Mouse (Mus musculus) stomach, postnatal 0 days (tissue): ENCODE measurements at regions not wholly inside any gene's neighbourhood (a gene's known extent, or its start where the extent isn't known, plus 50 kb on each side); places are given as distances from the start of the nearest gene placed in this dataset.

Source experiments
- ATAC-seq: fragments of 200-750 bp; cut with Nextera tagmentation; 2 replicates; pipeline ENCODE4 v1.8.0; 2017; ENCODE audit not compliant: low FRiP score, low TSS enrichment
- DNase-seq: peaks from one replicate; pipeline ENCODE4 v3.0.0-alpha.2; 2016; ENCODE audit warnings: low spot score
- H3K27ac ChIP-seq: fragments of 300-500 bp; sonication (generic); replicated peaks from 2 replicates; pipeline ENCODE4 v1.5.1; 2014; ENCODE audit warnings: mild to moderate bottlenecking, control low read depth
- H3K27me3 ChIP-seq: fragments of 300-500 bp; sonication (generic); 2 replicates; pipeline ENCODE4 v1.6.1; 2014; ENCODE audit warnings: low read length; ENCODE audit not compliant: control insufficient read depth, insufficient read depth
- H3K36me3 ChIP-seq: fragments of 300-500 bp; sonication (generic); 2 replicates; pipeline ENCODE4 v1.6.1; 2014; ENCODE audit warnings: low read length, mixed read lengths; ENCODE audit not compliant: control insufficient read depth, insufficient read depth
- H3K4me1 ChIP-seq: fragments of 300-500 bp; sonication (generic); replicated peaks from 2 replicates; pipeline ENCODE4 v1.6.1; 2014; ENCODE audit warnings: antibody characterized with exemption; ENCODE audit not compliant: control insufficient read depth, insufficient read depth
- H3K4me2 ChIP-seq: fragments of 300-500 bp; sonication (generic); replicated peaks from 2 replicates; pipeline ENCODE4 v1.6.1; 2014; ENCODE audit warnings: low read depth, mild to moderate bottlenecking, control low read depth, moderate library complexity
- H3K4me3 ChIP-seq: fragments of 300-500 bp; sonication (generic); 2 replicates; pipeline ENCODE4 v1.5.1; 2014; ENCODE audit warnings: low read depth, low read length, control low read depth
- H3K9ac ChIP-seq: fragments of 300-500 bp; sonication (generic); 2 replicates; pipeline ENCODE4 v1.6.1; 2014; ENCODE audit warnings: mild to moderate bottlenecking, low read length, control low read depth, mixed read lengths
- H3K9me3 ChIP-seq: fragments of 300-500 bp; sonication (generic); 2 replicates; pipeline ENCODE4 v1.6.1; 2016; ENCODE audit warnings: low read length; ENCODE audit not compliant: control insufficient read depth
- CTCF ChIP-seq: IDR thresholded peaks from 2 replicates; pipeline ENCODE4 v1.5.1; 2016; ENCODE audit warnings: antibody characterized with exemption, low read depth, mild to moderate bottlenecking, moderate library complexity
- EP300 ChIP-seq: optimal IDR thresholded peaks from 2 replicates; pipeline ENCODE3; 2016; ENCODE audit warnings: antibody characterized with exemption
- WGBS: fragments of 180-500 bp; shearing (Covaris S2); extraction: QIAGEN DNeasy Blood & Tissue Kit; methylation state at CpG from one replicate; pipeline ENCODE4 v1.1.7; 2014; 5-methylcytosine and 5-hydroxymethylcytosine counted together

- H3K27me3 ChIP-seq, result no peaks in the 10 kb centered on the region
- no peak overlapping the region for H3K4me3 ChIP-seq
- 86% methylated on average over 2 of the region's 2 CpGs for WGBS
- H3K27ac ChIP-seq, result no peak overlapping the region
- no peak for ATAC-seq
- no peak overlapping the region for H3K9ac ChIP-seq
- no peak for TF ChIP-seq CTCF
- TF ChIP-seq EP300, result no peak
- DNase-seq, result no peak
- H3K36me3 ChIP-seq, result no peaks in the 10 kb centered on the region
- no peaks in the 10 kb centered on the region for H3K4me1 ChIP-seq
- no peaks in the 10 kb centered on the region for H3K9me3 ChIP-seq
- H3K4me2 ChIP-seq, result no peak overlapping the region
These were observed 2494.3 kb upstream of the Gm7489 start for GRCm38 (mm10) chr15:51390383-51390782.

DNA sequence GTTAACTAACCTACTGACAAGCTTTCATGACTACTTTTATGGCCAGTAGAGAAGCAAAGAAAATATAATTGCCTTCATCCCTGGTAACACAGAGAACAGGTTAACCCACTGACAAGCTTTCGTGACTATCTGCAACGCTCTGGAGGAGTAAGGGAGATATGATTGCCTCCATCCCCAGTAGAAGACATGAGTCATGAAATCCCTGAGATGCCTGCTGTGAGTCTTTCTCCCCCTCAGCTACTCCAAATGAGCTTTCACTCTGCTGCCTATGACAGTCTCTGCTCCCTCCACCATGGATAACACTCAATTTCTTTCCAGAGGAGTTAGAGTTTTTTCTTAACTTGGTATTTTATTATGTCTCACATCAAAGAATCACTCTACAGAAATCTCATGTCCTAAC is 2493.4 kb upstream of the Gm7489 start:
- no peaks in the 10 kb centered on the region for H3K9me3 ChIP-seq
- no peaks in the 10 kb centered on the region for H3K4me1 ChIP-seq
- no peak for TF ChIP-seq EP300
- no peak for TF ChIP-seq CTCF
- WGBS, result 90% methylated on average over 2 of the region's 2 CpGs
- H3K4me2 ChIP-seq, result no peak overlapping the region
- no peaks in the 10 kb centered on the region for H3K27me3 ChIP-seq
- no peaks in the 10 kb centered on the region for H3K36me3 ChIP-seq
- no peak for ATAC-seq
- H3K4me3 ChIP-seq, result no peak overlapping the region
- no peak overlapping the region for H3K27ac ChIP-seq
- no peak for DNase-seq
- H3K9ac ChIP-seq, result no peak overlapping the region

DNA sequence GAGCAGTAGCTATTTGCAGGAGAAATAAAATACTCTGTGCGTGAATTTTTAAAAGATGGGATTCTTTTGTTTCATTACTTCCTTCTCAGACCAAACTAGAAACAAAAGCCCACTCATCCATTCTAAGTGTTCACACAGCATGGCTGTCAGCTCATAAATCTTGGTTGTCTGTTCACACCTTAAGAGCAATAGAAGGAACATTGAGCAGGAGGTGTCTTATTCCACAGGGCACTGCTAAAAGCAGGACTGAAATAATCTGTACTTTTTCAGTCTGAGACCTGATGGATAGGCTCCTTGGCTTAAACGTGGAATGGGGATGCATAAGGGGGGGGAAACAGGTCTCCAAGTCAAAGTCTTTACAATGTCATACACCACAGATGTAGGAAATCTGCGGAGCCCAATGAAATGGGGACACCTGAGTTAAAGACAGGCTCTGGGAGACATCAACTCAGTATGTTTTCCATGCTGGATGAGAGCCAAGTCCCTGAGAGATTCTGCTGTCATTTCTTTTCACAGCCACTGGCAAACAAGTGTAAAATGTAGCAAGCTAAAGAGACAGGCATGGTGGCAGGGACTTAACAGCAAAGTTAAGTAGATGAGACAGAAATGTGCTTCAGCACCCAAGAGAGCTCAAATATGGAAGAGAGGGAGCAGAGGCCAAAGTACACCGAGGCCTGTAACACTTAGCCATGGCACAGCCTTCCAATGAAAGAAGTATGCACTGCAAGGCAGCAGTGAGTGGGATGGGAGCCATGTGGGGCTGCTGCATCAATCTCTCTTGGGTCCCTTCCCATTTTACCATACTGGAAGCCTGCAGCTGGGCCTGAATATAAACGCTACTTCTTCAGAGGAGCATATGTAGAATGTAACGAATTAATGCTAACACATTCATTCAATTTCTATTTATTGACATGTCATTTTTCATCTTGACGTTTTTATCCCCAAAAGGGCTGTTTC is 2492.0 kb upstream of the Gm7489 start:
- Histone ChIP-seq H3K27ac (no peak overlapping the region), H3K9me3 (no peaks in the 10 kb centered on the region), H3K36me3 (no peaks in the 10 kb centered on the region), H3K4me1 (no peaks in the 10 kb centered on the region), H3K4me2 (no peak overlapping the region), H3K4me3 (no peak overlapping the region), H3K27me3 (no peaks in the 10 kb centered on the region), H3K9ac (no peak overlapping the region)
- no peak for ATAC-seq
- 45% methylated on average over 7 of the region's 7 CpGs for WGBS
- no peak for DNase-seq
- no peak for TF ChIP-seq EP300
- no peak for TF ChIP-seq CTCF

GRCm38 (mm10) chr15:51395961-51396360 is 2488.7 kb upstream of the Gm7489 start:
- Histone ChIP-seq H3K4me1 (no peaks in the 10 kb centered on the region), H3K4me2 (no peak overlapping the region), H3K9ac (no peak overlapping the region), H3K27ac (no peak overlapping the region), H3K36me3 (no peaks in the 10 kb centered on the region), H3K9me3 (no peaks in the 10 kb centered on the region), H3K27me3 (no peaks in the 10 kb centered on the region), H3K4me3 (no peak overlapping the region)
- 72% methylated on average over 8 of the region's 8 CpGs for WGBS
- DNase-seq (no peak), ATAC-seq (no peak)
- TF ChIP-seq EP300 (no peak), CTCF (no peak)

GRCm38 (mm10) chr15:51403581-51403980 is 2481.1 kb upstream of the Gm7489 start:
- no peak overlapping the region for H3K4me2 ChIP-seq
- no peak overlapping the region for H3K4me3 ChIP-seq
- no peaks in the 10 kb centered on the region for H3K36me3 ChIP-seq
- WGBS, result 86% methylated on average over 3 of the region's 3 CpGs
- no peak overlapping the region for H3K27ac ChIP-seq
- H3K27me3 ChIP-seq, result no peaks in the 10 kb centered on the region
- no peak overlapping the region for H3K9ac ChIP-seq
- no peaks in the 10 kb centered on the region for H3K4me1 ChIP-seq
- H3K9me3 ChIP-seq, result no peaks in the 10 kb centered on the region
- DNase-seq (no peak), ATAC-seq (no peak)
- TF ChIP-seq EP300 (no peak), CTCF (no peak)

DNA sequence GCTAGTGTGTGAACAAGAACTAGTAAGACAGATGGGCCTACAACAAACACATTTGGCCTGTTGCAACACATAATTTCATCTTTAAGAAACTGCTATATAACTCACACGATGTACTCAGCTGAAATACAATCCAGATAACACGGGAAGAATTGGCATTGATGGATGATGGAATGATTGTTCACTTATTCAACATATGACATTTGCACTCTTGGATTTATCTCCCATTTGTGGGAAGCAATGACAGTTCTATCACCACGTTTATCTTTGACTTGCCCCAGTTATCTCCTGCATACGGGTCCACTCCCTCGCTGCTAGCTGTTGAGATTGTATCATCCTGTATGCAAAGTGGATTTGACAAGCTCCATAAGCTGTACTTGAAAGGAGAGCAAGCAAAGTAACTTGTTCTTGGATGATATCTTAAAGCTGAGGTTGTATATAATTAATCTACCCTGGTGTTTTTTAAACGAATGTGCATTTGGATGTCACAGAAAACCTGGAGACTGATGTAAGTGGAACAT is 2474.9 kb upstream of the Gm7489 start:
- H3K4me3 ChIP-seq, result no peak overlapping the region

More for the DNA sequence above, 2474.9 kb upstream of the Gm7489 start:
- DNase-seq (no peak), ATAC-seq (no peak)
- no peak overlapping the region for H3K27ac ChIP-seq
- H3K9ac ChIP-seq, result no peak overlapping the region
- 27% methylated on average over 6 of the region's 6 CpGs for WGBS
- H3K4me1 ChIP-seq, result no peaks in the 10 kb centered on the region
- no peaks in the 10 kb centered on the region for H3K27me3 ChIP-seq
- TF ChIP-seq EP300 (no peak), CTCF (no peak)
- no peaks in the 10 kb centered on the region for H3K9me3 ChIP-seq
- no peaks in the 10 kb centered on the region for H3K36me3 ChIP-seq
- no peak overlapping the region for H3K4me2 ChIP-seq
